Mouse (Mus musculus) hindbrain, embryonic 16.5 days (tissue): ENCODE results near the gene Mettl23. TPM values are rescaled to one million over a fixed set of nuclear protein-coding genes. Genes with fewer than 3 reads are reported as not detected.

Experiments used
- ATAC-seq: fragments of 200-750 bp; cut with Nextera tagmentation; 2 replicates; pipeline ENCODE4 v1.8.0; 2017; ENCODE audit warnings: moderate TSS enrichment, moderate library complexity
- H3K27ac ChIP-seq: fragments of 300-500 bp; sonication (generic); 2 replicates; pipeline ENCODE4 v1.5.1; 2014; ENCODE audit warnings: low read depth, mild to moderate bottlenecking, control low read depth, low read length, moderate library complexity
- H3K27me3 ChIP-seq: fragments of 300-500 bp; sonication (generic); replicated peaks from 2 replicates; pipeline ENCODE4 v1.6.1; 2014; ENCODE audit warnings: low read length; ENCODE audit not compliant: control insufficient read depth, insufficient read depth
- H3K36me3 ChIP-seq: fragments of 300-500 bp; sonication (generic); 2 replicates; pipeline ENCODE4 v1.6.1; 2014; ENCODE audit warnings: mild to moderate bottlenecking, low read length, moderate library complexity, mixed read lengths; ENCODE audit not compliant: control insufficient read depth, insufficient read depth
- H3K4me1 ChIP-seq: fragments of 300-500 bp; sonication (generic); 2 replicates; pipeline ENCODE4 v1.6.1; 2014; ENCODE audit warnings: low read depth, low read length; ENCODE audit not compliant: control insufficient read depth, insufficient read depth
- H3K4me2 ChIP-seq: fragments of 300-500 bp; sonication (generic); 2 replicates; pipeline ENCODE4 v1.6.1; 2014; ENCODE audit warnings: mild to moderate bottlenecking, low read length, control low read depth, moderate library complexity
- H3K4me3 ChIP-seq: fragments of 300-500 bp; sonication (generic); 2 replicates; pipeline ENCODE4 v1.5.1; 2014; ENCODE audit warnings: mild to moderate bottlenecking, low read length, control low read depth, moderate library complexity
- H3K9ac ChIP-seq: fragments of 300-500 bp; sonication (generic); 2 replicates; pipeline ENCODE4 v1.6.1; 2014; ENCODE audit warnings: low read depth, mild to moderate bottlenecking, control low read depth, low read length, moderate library complexity
- H3K9me3 ChIP-seq: fragments of 300-500 bp; sonication (generic); 2 replicates; pipeline ENCODE4 v1.6.1; 2014; ENCODE audit warnings: mild to moderate bottlenecking, low read length, moderate library complexity; ENCODE audit not compliant: control insufficient read depth
- WGBS: fragments of 180-500 bp; shearing (Covaris S2); extraction: QIAGEN DNeasy Blood & Tissue Kit; methylation state at CpG from one replicate; pipeline ENCODE4 v1.1.7; 2014; 5-methylcytosine and 5-hydroxymethylcytosine counted together
- polyA plus RNA-seq: library from polyadenylated mRNA; unstranded; fragments of >200 nt; fragmentation: Nextera tagmentation; extraction: Ambion mirVana; gene quantifications from 2 replicates; pipeline ENCODE4 v1.2.1, GENCODE M21; 2015

Gene Mettl23
- polyA plus RNA-seq, 1 experiment from 2014 or later, result 62.8 TPM

GRCm38 (mm10) chr11:116850833-116851477 lies 7.9 kb downstream of the Mettl23 start:
- Histone ChIP-seq H3K27ac (no peak overlapping the region; the same call in 1 of the 2 replicates), H3K4me1 (peaks cover 30% of the 10 kb centered on the region)

DNA sequence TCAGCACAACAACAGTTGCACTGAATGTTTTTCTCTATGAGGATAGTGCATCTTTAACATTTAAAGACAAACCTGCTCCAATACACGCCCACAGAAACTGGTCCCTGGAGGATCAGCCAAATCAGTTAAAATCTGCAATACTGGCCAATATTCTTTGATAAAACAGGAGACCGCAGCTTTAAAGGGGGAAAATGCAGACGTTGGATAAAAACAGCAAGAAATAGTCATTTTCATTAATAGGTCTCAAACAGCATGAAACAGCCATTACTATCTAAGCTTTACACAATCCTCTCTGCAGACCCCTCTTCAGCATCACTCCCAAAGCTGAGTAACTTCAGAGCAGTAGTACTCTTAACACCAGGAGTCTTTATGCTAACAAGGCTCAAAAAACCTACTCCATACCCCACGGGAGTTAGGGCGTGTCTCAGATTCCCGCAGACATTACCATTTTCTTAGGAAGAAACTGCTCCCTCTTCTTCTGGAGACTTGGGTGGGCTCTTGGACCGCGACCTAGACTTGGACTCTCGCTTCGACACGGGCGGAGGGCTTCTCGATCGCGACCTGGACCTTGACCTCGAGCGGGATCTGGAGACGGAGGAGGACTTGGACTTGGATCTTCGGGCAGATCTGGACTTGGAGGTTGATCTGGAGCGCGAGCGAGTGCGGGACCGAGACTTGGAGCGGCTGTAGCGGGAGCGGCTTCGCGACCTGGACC lies 8.7 kb downstream of the Mettl23 start:
- H3K9me3 ChIP-seq, result no peaks in the 10 kb centered on the region
- H3K4me3 ChIP-seq, result peak overlapping the region; percentile 97
- ATAC-seq, result no peak
- peaks cover 30% of the 10 kb centered on the region for H3K4me1 ChIP-seq
- H3K27ac ChIP-seq, result peak overlapping the region; percentile 98
- 0% methylated on average over 29 of the region's 29 CpGs for WGBS
- peak overlapping the region; percentile 97 for H3K9ac ChIP-seq
- peaks cover 8% of the 10 kb centered on the region; the same call in 1 of the 2 replicates for H3K36me3 ChIP-seq
- H3K4me2 ChIP-seq, result peak overlapping the region; percentile 93
- H3K27me3 ChIP-seq, result no peaks in the 10 kb centered on the region

More at GRCm38 (mm10) chr11:116850833-116851477, 7.9 kb downstream of the Mettl23 start:
- Histone ChIP-seq H3K9ac (peak overlapping the region; percentile 97), H3K9me3 (no peaks in the 10 kb centered on the region), H3K27me3 (no peaks in the 10 kb centered on the region), H3K4me2 (peak overlapping the region; percentile 93), H3K36me3 (peaks cover 8% of the 10 kb centered on the region; the same call in 1 of the 2 replicates), H3K4me3 (peak overlapping the region; percentile 97)
- 35% methylated on average over 6 of the region's 6 CpGs for WGBS
- no peak for ATAC-seq

DNA sequence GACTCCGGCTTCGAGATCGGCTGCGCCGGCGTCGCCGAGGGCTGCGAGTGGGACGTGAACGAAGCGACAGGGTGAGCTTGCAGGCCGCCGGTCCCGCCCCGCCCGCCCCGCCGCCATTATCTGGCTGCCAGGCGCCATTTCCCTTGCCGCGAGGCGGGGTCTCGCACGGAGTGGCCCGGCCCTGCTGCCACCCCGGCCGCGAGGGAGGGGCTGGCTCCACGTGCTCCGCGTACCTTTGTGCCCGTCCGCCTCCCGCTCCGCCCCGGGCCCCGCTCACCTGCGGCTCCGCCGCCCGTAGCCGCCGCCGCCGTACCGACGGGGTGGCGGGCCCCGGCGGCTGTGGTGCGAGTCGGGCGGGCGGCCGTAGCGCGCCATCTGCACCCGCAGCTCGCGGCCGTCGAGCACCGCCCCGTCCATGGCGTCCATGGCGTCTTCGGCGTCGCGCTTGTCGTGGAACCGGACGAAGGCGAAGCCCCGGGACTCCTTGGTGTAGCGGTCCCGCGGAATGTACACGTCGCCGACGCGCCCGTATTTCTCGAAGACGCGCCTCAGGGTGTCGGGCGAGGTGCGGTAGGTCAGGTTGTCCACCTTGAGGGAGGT lies 9.3 kb downstream of the Mettl23 start, which contains the start of gene Mfsd11:
Gene Mfsd11, plus strand, starts transcription at position 150 of the 600 bp plus-strand sequence.
- peaks cover 5% of the 10 kb centered on the region; the same call in 1 of the 2 replicates for H3K36me3 ChIP-seq
- peaks cover 30% of the 10 kb centered on the region for H3K4me1 ChIP-seq
- no peaks in the 10 kb centered on the region for H3K9me3 ChIP-seq
- peak within 1 kb of the TSS; percentile 97 for H3K9ac ChIP-seq
- H3K27me3 ChIP-seq, result no peaks in the 10 kb centered on the region
- H3K4me3 ChIP-seq, result peak within 1 kb of the TSS; percentile 97
- WGBS, result under 1% methylated on average over 54 of the region's 91 CpGs
- peak within 1 kb of the TSS; percentile 98 for H3K27ac ChIP-seq
- peak within 1 kb of the TSS; percentile 93 for H3K4me2 ChIP-seq
- ATAC-seq, result peak; percentile 40

GRCm38 (mm10) chr11:116852891-116853511 lies 9.9 kb downstream of the Mettl23 start, which contains the start of gene Srsf2:
Gene Srsf2, minus strand, starts transcription at chr11:116853094.
- Histone ChIP-seq H3K4me1 (peaks cover 30% of the 10 kb centered on the region), H3K4me2 (peak within 1 kb of the TSS; percentile 93), H3K27me3 (no peaks in the 10 kb centered on the region), H3K4me3 (peak within 1 kb of the TSS; percentile 97), H3K9me3 (no peaks in the 10 kb centered on the region), H3K36me3 (peaks cover 5% of the 10 kb centered on the region; the same call in 1 of the 2 replicates), H3K9ac (peak within 1 kb of the TSS; percentile 97), H3K27ac (peak within 1 kb of the TSS; percentile 98)
- WGBS, result under 1% methylated on average over 70 of the region's 74 CpGs
- ATAC-seq, result peak; percentile 93

GRCm38 (mm10) chr11:116853512-116853928 lies 10.4 kb downstream of the Mettl23 start:
- no peaks in the 10 kb centered on the region for H3K9me3 ChIP-seq
- WGBS, result 0% methylated on average over 36 of the region's 36 CpGs
- H3K4me1 ChIP-seq, result peaks cover 30% of the 10 kb centered on the region
- H3K4me3 ChIP-seq, result peak overlapping the region; percentile 97
- H3K9ac ChIP-seq, result peak overlapping the region; percentile 73
- H3K36me3 ChIP-seq, result peaks cover 4% of the 10 kb centered on the region; the same call in 1 of the 2 replicates
- peak overlapping the region; percentile 98 for H3K27ac ChIP-seq
- no peaks in the 10 kb centered on the region for H3K27me3 ChIP-seq
- H3K4me2 ChIP-seq, result peak overlapping the region; percentile 72
- ATAC-seq, result peak; percentile 92

DNA sequence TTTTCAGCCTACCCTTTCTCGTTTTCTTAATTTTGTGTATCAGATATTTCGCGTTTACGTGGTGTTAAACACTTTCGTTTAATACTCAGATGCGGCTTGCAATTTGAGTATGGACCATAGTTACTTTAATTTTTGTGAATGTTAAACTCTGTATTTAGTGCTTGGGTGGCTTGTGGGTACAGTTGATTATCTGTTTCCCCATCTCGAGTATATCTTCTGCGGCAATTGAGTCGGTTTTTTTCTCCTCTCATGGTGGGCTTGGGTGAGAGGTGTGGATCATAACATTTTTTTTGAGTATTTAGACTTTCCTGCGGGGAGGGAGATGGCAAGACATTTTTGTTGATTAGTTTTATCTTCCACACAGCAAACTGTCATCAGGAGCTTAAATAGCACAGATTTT lies 11.2 kb downstream of the Mettl23 start:
- H3K27ac ChIP-seq, result peak overlapping the region; percentile 98
- H3K4me3 ChIP-seq, result peak overlapping the region; percentile 97
- ATAC-seq, result no peak
- H3K9ac ChIP-seq, result peak overlapping the region; percentile 73
- no peaks in the 10 kb centered on the region for H3K27me3 ChIP-seq
- peak overlapping the region; percentile 72 for H3K4me2 ChIP-seq
- 45% methylated on average over 10 of the region's 10 CpGs for WGBS
- peaks cover 7% of the 10 kb centered on the region for H3K36me3 ChIP-seq
- no peaks in the 10 kb centered on the region for H3K9me3 ChIP-seq
- H3K4me1 ChIP-seq, result peaks cover 30% of the 10 kb centered on the region

GRCm38 (mm10) chr11:116857183-116857850 lies 14.2 kb downstream of the Mettl23 start:
- Histone ChIP-seq H3K4me3 (no peak overlapping the region), H3K4me2 (no peak overlapping the region), H3K27ac (no peak overlapping the region), H3K27me3 (no peaks in the 10 kb centered on the region), H3K9me3 (no peaks in the 10 kb centered on the region), H3K36me3 (peaks cover 25% of the 10 kb centered on the region), H3K9ac (no peak overlapping the region), H3K4me1 (peaks cover 14% of the 10 kb centered on the region)
- ATAC-seq, result no peak
- WGBS, result 87% methylated on average over 12 of the region's 12 CpGs

DNA sequence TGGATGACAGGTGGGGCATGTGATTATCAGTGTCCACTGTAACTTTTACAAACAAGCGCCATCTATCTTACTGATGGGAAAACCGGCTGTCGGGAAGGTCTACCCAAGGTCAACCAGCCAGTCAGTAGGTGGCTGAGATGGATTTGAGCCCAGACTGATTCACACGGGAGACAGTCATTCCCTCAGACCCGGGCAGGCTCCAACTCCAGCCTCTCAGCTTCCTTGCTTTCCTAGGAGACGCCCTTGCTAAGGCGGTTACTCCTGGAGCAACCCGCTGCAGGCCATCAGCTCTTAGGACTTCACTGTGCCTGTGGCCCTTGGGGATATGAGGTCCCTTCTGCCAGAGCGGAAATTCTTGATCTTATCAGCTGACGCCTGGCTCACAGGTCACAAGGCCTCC lies 21.4 kb downstream of the Mettl23 start:
- Histone ChIP-seq H3K36me3 (peaks cover 38% of the 10 kb centered on the region), H3K4me2 (no peak overlapping the region), H3K27me3 (no peaks in the 10 kb centered on the region), H3K27ac (no peak overlapping the region), H3K4me1 (no peaks in the 10 kb centered on the region), H3K9ac (no peak overlapping the region), H3K4me3 (no peak overlapping the region), H3K9me3 (no peaks in the 10 kb centered on the region)
- no peak for ATAC-seq
- 87% methylated on average over 10 of the region's 10 CpGs for WGBS
